Mouse (Mus musculus): ENCODE measurements around the gene 6330403K07Rik.

- no peak for TF ChIP-seq CTCF (IDR thresholded peaks at IDR 0.05; ENCODE audit: control insufficient read depth, insufficient read depth, insufficient read length)
- no peak for TF ChIP-seq USF1 (IDR thresholded peaks at IDR 0.05; ENCODE audit: low read depth)
- no peak for TF ChIP-seq MYOG (IDR thresholded peaks at IDR 0.05; ENCODE audit: control insufficient read depth, extremely low read depth, insufficient read length)
- no peak for TF ChIP-seq MYOD1 (IDR thresholded peaks at IDR 0.05; ENCODE audit: control insufficient read depth, insufficient read length, low read depth)
- TF ChIP-seq MAX (IDR thresholded peaks at IDR 0.05) = no peak
- no peak for TF ChIP-seq CEBPB (IDR thresholded peaks at IDR 0.05; ENCODE audit: low read depth)
Observed at GRCm38 (mm10) chr11:71001167-71001566, 32.1 kb downstream of the 6330403K07Rik start.
